Mouse (Mus musculus) ovary, postnatal 14 days (tissue): ENCODE results near the gene Atg5.

Experiments used
- DNase-seq: peaks from one replicate; pipeline ENCODE4 v3.0.0; 2022; ENCODE audit warnings: low spot score

The Atg5 gene

GRCm38 (mm10) chr10:44353467-44353866, 85.3 kb downstream of the Atg5 start:
- DNase-seq = no peak

- no peak for DNase-seq
These were observed 86.2 kb downstream of the Atg5 start for GRCm38 (mm10) chr10:44354393-44354792.

- no peak for DNase-seq
These were observed 87.1 kb downstream of the Atg5 start for GRCm38 (mm10) chr10:44355216-44355615.

GRCm38 (mm10) chr10:44356625-44357024, 88.5 kb downstream of the Atg5 start:
- no peak for DNase-seq

GRCm38 (mm10) chr10:44357316-44357715, 89.2 kb downstream of the Atg5 start:
- DNase-seq = no peak

GRCm38 (mm10) chr10:44358816-44359215, 90.7 kb downstream of the Atg5 start:
- no peak for DNase-seq

- DNase-seq = no peak
These were observed 92.5 kb downstream of the Atg5 start for GRCm38 (mm10) chr10:44360632-44361031.

GRCm38 (mm10) chr10:44362435-44362834, 94.3 kb downstream of the Atg5 start:
- DNase-seq = no peak

- DNase-seq = no peak
These were observed 94.7 kb downstream of the Atg5 start for GRCm38 (mm10) chr10:44362846-44363245.

GRCm38 (mm10) chr10:44366186-44366585, 98.0 kb downstream of the Atg5 start:
- DNase-seq = no peak

- no peak for DNase-seq
These were observed 98.9 kb downstream of the Atg5 start for GRCm38 (mm10) chr10:44367043-44367442.

- DNase-seq = no peak
These were observed 100.4 kb downstream of the Atg5 start for GRCm38 (mm10) chr10:44368596-44368995.

- DNase-seq = no peak
These were observed 102.5 kb downstream of the Atg5 start for GRCm38 (mm10) chr10:44370666-44371065.

GRCm38 (mm10) chr10:44372210-44372609, 104.1 kb downstream of the Atg5 start:
- no peak for DNase-seq

- no peak for DNase-seq
These were observed 106.5 kb downstream of the Atg5 start for GRCm38 (mm10) chr10:44374678-44375077.

- no peak for DNase-seq
These were observed 107.3 kb downstream of the Atg5 start for GRCm38 (mm10) chr10:44375501-44375900.

- no peak for DNase-seq
These were observed 109.7 kb downstream of the Atg5 start for GRCm38 (mm10) chr10:44377821-44378220.

- DNase-seq = no peak
These were observed 110.2 kb downstream of the Atg5 start for GRCm38 (mm10) chr10:44378403-44378802.

GRCm38 (mm10) chr10:44380476-44381208, 112.5 kb downstream of the Atg5 start:
- DNase-seq = peak; percentile 22

GRCm38 (mm10) chr10:44381397-44381796, 113.2 kb downstream of the Atg5 start:
- DNase-seq = peak; percentile 28

GRCm38 (mm10) chr10:44381948-44382347, 113.8 kb downstream of the Atg5 start:
- no peak for DNase-seq

- no peak for DNase-seq
These were observed 115.1 kb downstream of the Atg5 start for GRCm38 (mm10) chr10:44383213-44383612.

- no peak for DNase-seq
These were observed 117.1 kb downstream of the Atg5 start for GRCm38 (mm10) chr10:44385227-44385626.

- no peak for DNase-seq
These were observed 120.6 kb downstream of the Atg5 start for GRCm38 (mm10) chr10:44388706-44389233.
